In genomic region chr9:107950460-107951355, GRCm38 (mm10) we compare ENCODE assay signal across 8 mouse cellular contexts. TPM values are rescaled to one million over a fixed set of nuclear protein-coding genes. Genes with fewer than 3 reads are reported as not detected.
DNase-seq lines count a peak whose midpoint lies in the region; ATAC-seq and TF ChIP-seq lines count a peak whose summit lies in the region.

No protein-coding gene starts in this region.

- peaks cover 38% of the 10 kb centered on the region for H3K4me1 ChIP-seq in G1E (ENCODE audit: insufficient read depth, low read depth, low read length)
- H3K4me1 ChIP-seq in forebrain, embryonic 16.5 days (replicated peaks; ENCODE audit: control insufficient read depth, insufficient read depth, low read length) = peaks cover 15% of the 10 kb centered on the region
- H3K4me1 ChIP-seq in neural tube, embryonic 14.5 days (ENCODE audit: control insufficient read depth, insufficient read depth, low read length) = 0 out of 2 replicates have a peak, but pooled peaks cover 4% of the 10 kb centered on the region
- H3K4me1 ChIP-seq in testis, adult 2 months (ENCODE audit: control insufficient read depth, insufficient read depth, low read length) = peaks cover 6% of the 10 kb centered on the region

- peak overlapping the region; percentile 76 for H3K9ac ChIP-seq in forebrain, embryonic 16.5 days (replicated peaks; ENCODE audit: low read depth, low read length)
- H3K9ac ChIP-seq in neural tube, embryonic 14.5 days (replicated peaks; ENCODE audit: low read depth, low read length) = peak overlapping the region; percentile 55

- H3K4me3 ChIP-seq in G1E (ENCODE audit: low read depth, low read length) = peak overlapping the region; percentile 90
- peak overlapping the region; percentile 70 for H3K4me3 ChIP-seq in forebrain, embryonic 16.5 days (replicated peaks; ENCODE audit: low read length)
- H3K4me3 ChIP-seq in neural tube, embryonic 14.5 days (ENCODE audit: low read depth, low read length) = peak overlapping the region; percentile 39
- H3K4me3 ChIP-seq in testis, adult 2 months (ENCODE audit: control insufficient read depth, low read depth, low read length) = peak overlapping the region; percentile 86

- ATAC-seq in G1E (ENCODE audit: extremely low read depth, insufficient number of reproducible peaks, low FRiP score, poor library complexity, severe bottlenecking) = peak; percentile 93
- ATAC-seq in forebrain, embryonic 16.5 days = peak; percentile 98
- peak; percentile 96 for ATAC-seq in neural tube, embryonic 14.5 days (ENCODE audit: low read depth)

- H3K27me3 ChIP-seq in G1E (ENCODE audit: insufficient read depth, low read length) = peaks cover 33% of the 10 kb centered on the region
- no peaks in the 10 kb centered on the region for H3K27me3 ChIP-seq in forebrain, embryonic 16.5 days (replicated peaks; ENCODE audit: control insufficient read depth, insufficient read depth, low read length)
- no peaks in the 10 kb centered on the region for H3K27me3 ChIP-seq in neural tube, embryonic 14.5 days (ENCODE audit: control insufficient read depth, insufficient read depth, low read length)
- no peaks in the 10 kb centered on the region for H3K27me3 ChIP-seq in testis, adult 2 months (ENCODE audit: control insufficient read depth, insufficient read depth, low read length)

- peaks cover 34% of the 10 kb centered on the region for H3K36me3 ChIP-seq in G1E (replicated peaks)
- no peaks in the 10 kb centered on the region for H3K36me3 ChIP-seq in forebrain, embryonic 16.5 days (ENCODE audit: control insufficient read depth, insufficient read depth)
- peaks cover 3% of the 10 kb centered on the region; the same call in 1 of the 2 replicates for H3K36me3 ChIP-seq in neural tube, embryonic 14.5 days (ENCODE audit: control insufficient read depth, insufficient read depth, low read length)
- no peaks in the 10 kb centered on the region for H3K36me3 ChIP-seq in testis, adult 2 months (ENCODE audit: control insufficient read depth, insufficient read depth, low read length)

- DNase-seq in G1E (ENCODE audit: low spot score) = peak; percentile 94
- DNase-seq in cerebellum, adult 18-20 months = peak; percentile 91 to 95
- DNase-seq in heart, postnatal 36 days = peak; percentile 90 to 92
- peak; percentile 87 to 92 for DNase-seq in layer of hippocampus, adult 18-20 months (ENCODE audit: low spot score in 2 of 2)
- peak; percentile 92 to 95 for DNase-seq in lung, adult 18-20 months

- TF ChIP-seq CTCF in G1E (IDR thresholded peaks at IDR 0.05; ENCODE audit: low read depth, low read length) = no peak
- no peak; the same call in 1 of the 2 replicates for TF ChIP-seq CTCF in testis, adult 2 months (IDR thresholded peaks at IDR 0.05; ENCODE audit: control insufficient read depth, insufficient read depth, insufficient replicate concordance, low read depth, low read length)

- H3K4me2 ChIP-seq in forebrain, embryonic 16.5 days (ENCODE audit: low read length) = peak overlapping the region; percentile 66
- H3K4me2 ChIP-seq in neural tube, embryonic 14.5 days (ENCODE audit: low read depth, low read length) = peak overlapping the region; percentile 84

- intact Hi-C loops in heart, postnatal 36 days (cut with DNase I) = no loop called here

- peak overlapping the region; percentile 85 for H3K27ac ChIP-seq in forebrain, embryonic 16.5 days (ENCODE audit: low read length)
- H3K27ac ChIP-seq in neural tube, embryonic 14.5 days (ENCODE audit: low read depth, low read length) = peak overlapping the region; percentile 87
- H3K27ac ChIP-seq in testis, adult 2 months (ENCODE audit: control insufficient read depth, insufficient read depth, low read depth, low read length) = peak overlapping the region; percentile 88

- 14% methylated on average over 45 of the region's 45 CpGs for WGBS in forebrain, embryonic 16.5 days
- WGBS in neural tube, embryonic 14.5 days = 10% methylated on average over 45 of the region's 45 CpGs

- no peaks in the 10 kb centered on the region for H3K9me3 ChIP-seq in G1E (replicated peaks)
- no peaks in the 10 kb centered on the region for H3K9me3 ChIP-seq in forebrain, embryonic 16.5 days (ENCODE audit: control insufficient read depth, low read length)
- no peaks in the 10 kb centered on the region for H3K9me3 ChIP-seq in neural tube, embryonic 14.5 days (ENCODE audit: control insufficient read depth, low read length)

- TF ChIP-seq POLR2A in testis, adult 2 months (IDR thresholded peaks at IDR 0.05; ENCODE audit: control insufficient read depth, low read depth, low read length) = peak; percentile 75

RNA-seq across cellular contexts. Expression of gene Traip, which starts 0.8 kb away (rescaled TPM):
- 24.1 and 25.6 TPM in 2 replicates for total RNA-seq in G1E (2014; fragmentation: Nextera tagmentation)
- 28.7 and 32.6 TPM in 2 replicates for total RNA-seq in G1E (2017)
- 3.1 and 10.7 TPM in 2 replicates for polyA plus RNA-seq in G1E (2012)
- 14.2 and 17.1 TPM in 2 replicates for polyA plus RNA-seq in forebrain, embryonic 16.5 days (2015; fragmentation: Nextera tagmentation; extraction: Ambion mirVana)
- 1 to 10 TPM; 1.0 to 1.3 TPM for total RNA-seq in heart, postnatal 36 days (2021)
- total RNA-seq in layer of hippocampus, adult 18-20 months (2021) = 10 to 100 TPM; 17.1 to 18.9 TPM
- polyA plus RNA-seq in neural tube, embryonic 14.5 days (2014; fragmentation: Nextera tagmentation; extraction: Ambion mirVana) = 5.1 and 5.7 TPM in 2 replicates
- 3.4 and 4.1 TPM in 2 replicates for polyA plus RNA-seq in testis, adult 2 months (2012; rRNA removed)

RNA-seq across cellular contexts. Expression of gene Camkv, which starts 15.2 kb away (rescaled TPM):
- not detected in 2 replicates for total RNA-seq in G1E (2014; fragmentation: Nextera tagmentation)
- 0.11 TPM in 1 of 2 replicates, not detected in the other for total RNA-seq in G1E (2017)
- not detected in 2 replicates for polyA plus RNA-seq in G1E (2012)
- polyA plus RNA-seq in forebrain, embryonic 16.5 days (2015; fragmentation: Nextera tagmentation; extraction: Ambion mirVana) = 117 and 140 TPM in 2 replicates
- not detected for total RNA-seq in heart, postnatal 36 days (2021)
- 100 to 1,000 TPM; 554 to 575 TPM for total RNA-seq in layer of hippocampus, adult 18-20 months (2021)
- 12.5 and 20.1 TPM in 2 replicates for polyA plus RNA-seq in neural tube, embryonic 14.5 days (2014; fragmentation: Nextera tagmentation; extraction: Ambion mirVana)
- 6.5 and 6.6 TPM in 2 replicates for polyA plus RNA-seq in testis, adult 2 months (2012; rRNA removed)

RNA-seq across cellular contexts. Expression of gene Actl11, which starts 22.4 kb away (rescaled TPM):
- not detected in 2 replicates for total RNA-seq in G1E (2014; fragmentation: Nextera tagmentation)
- 0.11 TPM in 1 of 2 replicates, not detected in the other for total RNA-seq in G1E (2017)
- not detected in 2 replicates for polyA plus RNA-seq in G1E (2012)
- polyA plus RNA-seq in forebrain, embryonic 16.5 days (2015; fragmentation: Nextera tagmentation; extraction: Ambion mirVana) = not detected in 2 replicates
- total RNA-seq in heart, postnatal 36 days (2021) = not detected
- not detected for total RNA-seq in layer of hippocampus, adult 18-20 months (2021)
- not detected in 2 replicates for polyA plus RNA-seq in neural tube, embryonic 14.5 days (2014; fragmentation: Nextera tagmentation; extraction: Ambion mirVana)
- 360 and 372 TPM in 2 replicates for polyA plus RNA-seq in testis, adult 2 months (2012; rRNA removed)

RNA-seq across cellular contexts. Expression of gene Uba7, which starts 24.6 kb away (rescaled TPM):
- 44.5 and 87.9 TPM in 2 replicates for total RNA-seq in G1E (2014; fragmentation: Nextera tagmentation)
- 145 and 186 TPM in 2 replicates for total RNA-seq in G1E (2017)
- 18.3 and 34.2 TPM in 2 replicates for polyA plus RNA-seq in G1E (2012)
- 3.2 and 3.7 TPM in 2 replicates for polyA plus RNA-seq in forebrain, embryonic 16.5 days (2015; fragmentation: Nextera tagmentation; extraction: Ambion mirVana)
- total RNA-seq in heart, postnatal 36 days (2021) = 10 to 100 TPM; 11.6 to 20.2 TPM
- total RNA-seq in layer of hippocampus, adult 18-20 months (2021) = 1 to 10 TPM; 5.1 to 5.9 TPM
- 2.0 and 8.2 TPM in 2 replicates for polyA plus RNA-seq in neural tube, embryonic 14.5 days (2014; fragmentation: Nextera tagmentation; extraction: Ambion mirVana)
- polyA plus RNA-seq in testis, adult 2 months (2012; rRNA removed) = 2.0 and 3.5 TPM in 2 replicates

RNA-seq across cellular contexts. Expression of gene Gm20661, which starts 32.1 kb away (rescaled TPM):
- total RNA-seq in G1E (2014; fragmentation: Nextera tagmentation) (0.75 and 1.0 TPM in 2 replicates), G1E (2017) (1.8 and 2.6 TPM in 2 replicates)
- polyA plus RNA-seq in G1E (2012) = 0.15 TPM in 1 of 2 replicates, not detected in the other
- 0.65 and 0.92 TPM in 2 replicates for polyA plus RNA-seq in forebrain, embryonic 16.5 days (2015; fragmentation: Nextera tagmentation; extraction: Ambion mirVana)
- under 1 TPM; 0.25 to 0.30 TPM for total RNA-seq in heart, postnatal 36 days (2021)
- total RNA-seq in layer of hippocampus, adult 18-20 months (2021) = 1 to 10 TPM; 2.0 TPM
- 0.58 and 1.8 TPM in 2 replicates for polyA plus RNA-seq in neural tube, embryonic 14.5 days (2014; fragmentation: Nextera tagmentation; extraction: Ambion mirVana)
- polyA plus RNA-seq in testis, adult 2 months (2012; rRNA removed) = not detected in 2 replicates

Comparison
In these comparisons a context has a peak if more than half of its experiments do, and no peak if none do; other contexts are left out.
1. Peak in every context shown above with its lines: DNase-seq, ATAC-seq, H3K4me3 ChIP-seq and H3K27ac ChIP-seq.
2. H3K4me3 ChIP-seq: peak in every context shown above with its lines; median percentile 90 in G1E; 86 in testis, adult 2 months; 70 in forebrain, embryonic 16.5 days; 39 in neural tube, embryonic 14.5 days.
3. RNA of gene Actl11, which starts 22.4 kb away (polyA plus RNA-seq): 360 to 372 TPM in testis, adult 2 months; not detected in G1E, not detected in forebrain, embryonic 16.5 days and not detected in neural tube, embryonic 14.5 days; every median in the first group is over 100 times any median in the second.